Mouse (Mus musculus): ENCODE measurements around the gene Zfc3h1. TPM values are rescaled to one million over a fixed set of nuclear protein-coding genes. Genes with fewer than 3 reads are reported as not detected.

Gene Zfc3h1
- total and polyA plus RNA-seq, 3 experiments = 40.7 to 51.7 (median 48.7) TPM

GRCm38 (mm10) chr10:115413496-115413895 is 28.7 kb downstream of the Zfc3h1 start:
- no peak overlapping the region for H3K27ac ChIP-seq (ENCODE audit: insufficient read depth, low read depth)
- H3K4me1 ChIP-seq (ENCODE audit: control insufficient read depth in 1 of 2, insufficient read depth in 2 of 2) = peaks cover 0 to 29% of the 10 kb centered on the region in 2 experiments; a peak in 2 of 4 replicates
- peak overlapping the region; percentile 36; the same call in 1 of the 2 replicates for H3K4me2 ChIP-seq (ENCODE audit: insufficient read depth, low read depth, poor library complexity, severe bottlenecking)
- in situ Hi-C loops (cut with MboI; ENCODE audit: low pct_ligation_motif_present, low pct_unique_long_range_greater_than_20kb, low sequenced_read_pairs) = no loop called here
- peaks cover 62 to 88% of the 10 kb centered on the region in 2 experiments for H3K36me3 ChIP-seq (replicated peaks in 1 of 2; ENCODE audit: control insufficient read depth in 1 of 2, insufficient read depth in 1 of 2, low read length in 1 of 2)
- H3K4me3 ChIP-seq (replicated peaks in 1 of 3; ENCODE audit: low read depth in 2 of 3, low read length in 2 of 3, poor library complexity in 1 of 3) = no peak overlapping the region
- H3K27me3 ChIP-seq (replicated peaks) = no peaks in the 10 kb centered on the region
- peak; percentile 67 for DNase-seq (ENCODE audit: extremely low read depth)
- dilution Hi-C loops (cut with MboI; ENCODE audit: extremely low pct_ligation_motif_present, extremely low pct_unique_long_range_greater_than_20kb, low sequenced_read_pairs) = no loop called here
- peak; percentile 35; the same call in 1 of the 2 replicates for TF ChIP-seq IRF4 (IDR thresholded peaks at IDR 0.05; ENCODE audit: low read depth, low read length)
- peak; percentile 72; the same call in 1 of the 2 replicates for TF ChIP-seq EP300 (IDR thresholded peaks at IDR 0.05; ENCODE audit: low read length)
- no peak for TF ChIP-seq CHD1 (IDR thresholded peaks at IDR 0.05; ENCODE audit: low read depth, low read length)
- TF ChIP-seq ZNF384 (IDR thresholded peaks at IDR 0.05; ENCODE audit: low read depth, low read length) = peak; percentile 81
- peak; percentile 64 for TF ChIP-seq ETS1 (conservative IDR thresholded peaks at IDR 0.05; ENCODE audit: low read depth, low read length)
- TF ChIP-seq NRF1 (IDR thresholded peaks at IDR 0.05; ENCODE audit: low read depth, low read length) = no peak
- peak; percentile 82 for TF ChIP-seq SIN3A (IDR thresholded peaks at IDR 0.05; ENCODE audit: low read length)
- H3K9me3 ChIP-seq (replicated peaks; ENCODE audit: low read length) = no peaks in the 10 kb centered on the region
- peaks cover 17% of the 10 kb centered on the region for H3K79me2 ChIP-seq (replicated peaks; ENCODE audit: control insufficient read depth, extremely low read depth, insufficient read depth, poor library complexity, severe bottlenecking)
- no peak overlapping the region for H3K9ac ChIP-seq (ENCODE audit: insufficient read depth, low read depth)

- H3K4me2 ChIP-seq (ENCODE audit: insufficient read depth, low read depth, poor library complexity, severe bottlenecking) = no peak overlapping the region
- TF ChIP-seq NRF1 (IDR thresholded peaks at IDR 0.05; ENCODE audit: low read depth, low read length) (no peak), SMC3 (IDR thresholded peaks at IDR 0.05; ENCODE audit: low read depth, low read length) (no peak), ELF1 (IDR thresholded peaks at IDR 0.05; ENCODE audit: low read depth, low read length) (no peak), POLR2A (IDR thresholded peaks at IDR 0.05; ENCODE audit: low read depth, low read length) (no peak), ETS1 (conservative IDR thresholded peaks at IDR 0.05; ENCODE audit: low read depth, low read length) (no peak), RAD21 (IDR thresholded peaks at IDR 0.05; ENCODE audit: low read depth, low read length) (no peak), MAX (IDR thresholded peaks at IDR 0.05; ENCODE audit: low read length) (no peak), CHD2 (IDR thresholded peaks at IDR 0.05; ENCODE audit: low read length) (no peak), MAZ (IDR thresholded peaks at IDR 0.05; ENCODE audit: low read depth, low read length) (no peak), UBTF (IDR thresholded peaks at IDR 0.05; ENCODE audit: low read depth, low read length) (no peak), USF1 (IDR thresholded peaks at IDR 0.05; ENCODE audit: low read depth, low read length) (no peak), RCOR1 (conservative IDR thresholded peaks at IDR 0.05; ENCODE audit: low read depth, low read length) (no peak), MXI1 (IDR thresholded peaks at IDR 0.05; ENCODE audit: low read depth, low read length) (no peak), BHLHE40 (IDR thresholded peaks at IDR 0.05; ENCODE audit: low read depth, low read length) (no peak), IRF4 (IDR thresholded peaks at IDR 0.05; ENCODE audit: low read depth, low read length) (no peak), MEF2A (IDR thresholded peaks at IDR 0.05; ENCODE audit: borderline replicate concordance, low read depth, low read length) (no peak), POLR2AphosphoS2 (IDR thresholded peaks at IDR 0.05; ENCODE audit: low read depth, low read length) (no peak)
- dilution Hi-C loops (cut with MboI; ENCODE audit: extremely low pct_ligation_motif_present, extremely low pct_unique_long_range_greater_than_20kb, low sequenced_read_pairs) = no loop called here
- H3K27ac ChIP-seq (ENCODE audit: insufficient read depth, low read depth) = no peak overlapping the region; the same call in 1 of the 2 replicates
- H3K79me2 ChIP-seq (replicated peaks; ENCODE audit: control insufficient read depth, extremely low read depth, insufficient read depth, poor library complexity, severe bottlenecking) = peaks cover 15% of the 10 kb centered on the region
- no peak for DNase-seq (ENCODE audit: extremely low read depth)
- no peak overlapping the region for H3K4me3 ChIP-seq (replicated peaks in 1 of 3; ENCODE audit: low read depth in 2 of 3, low read length in 2 of 3, poor library complexity in 1 of 3)
- H3K36me3 ChIP-seq (replicated peaks in 1 of 2; ENCODE audit: control insufficient read depth in 1 of 2, insufficient read depth in 1 of 2, low read length in 1 of 2) = peaks cover 60 to 88% of the 10 kb centered on the region in 2 experiments
- no peak overlapping the region; the same call in 1 of the 2 replicates for H3K9ac ChIP-seq (ENCODE audit: insufficient read depth, low read depth)
- peaks cover 0 to 29% of the 10 kb centered on the region in 2 experiments; a peak in 2 of 4 replicates for H3K4me1 ChIP-seq (ENCODE audit: control insufficient read depth in 1 of 2, insufficient read depth in 2 of 2)
- in situ Hi-C loops (cut with MboI; ENCODE audit: low pct_ligation_motif_present, low pct_unique_long_range_greater_than_20kb, low sequenced_read_pairs) = no loop called here
- no peaks in the 10 kb centered on the region for H3K27me3 ChIP-seq (replicated peaks)
- H3K9me3 ChIP-seq (replicated peaks; ENCODE audit: low read length) = no peaks in the 10 kb centered on the region
Measured at GRCm38 (mm10) chr10:115414056-115414455, 29.3 kb downstream of the Zfc3h1 start.
